Mouse (Mus musculus) adrenal gland, adult 8-10 months (tissue): ENCODE measurements around the gene Shroom3. TPM values are rescaled to one million over a fixed set of nuclear protein-coding genes. Genes with fewer than 3 reads are reported as not detected.

Experiments used
- DNase-seq: peaks from one replicate; pipeline ENCODE4 v3.0.0; 2022
- total RNA-seq, 4 experiments: library from RNA; stranded (reverse); gene quantifications; 2 replicates each; pipeline ENCODE4 v1.2.4; 2022

Shroom3 gene
- total RNA-seq, 4 experiments from 2014 or later = 9.0 to 12.4 (median 10.8) TPM

- DNase-seq = no peak
Measured at GRCm38 (mm10) chr5:92809416-92809750, 126.1 kb downstream of the Shroom3 start.

GRCm38 (mm10) chr5:92810922-92811533 is 127.8 kb downstream of the Shroom3 start:
- DNase-seq = no peak

- DNase-seq = no peak
Measured at GRCm38 (mm10) chr5:92811761-92812160, 128.5 kb downstream of the Shroom3 start.

- DNase-seq = no peak
Measured at GRCm38 (mm10) chr5:92812936-92813335, 129.7 kb downstream of the Shroom3 start.

GRCm38 (mm10) chr5:92813562-92813961 is 130.3 kb downstream of the Shroom3 start:
- DNase-seq = no peak

GRCm38 (mm10) chr5:92814621-92815020 is 131.4 kb downstream of the Shroom3 start:
- DNase-seq = no peak

GRCm38 (mm10) chr5:92817122-92817822 is 134.0 kb downstream of the Shroom3 start:
- DNase-seq = no peak

GRCm38 (mm10) chr5:92821370-92821769 is 138.1 kb downstream of the Shroom3 start:
- no peak for DNase-seq

- no peak for DNase-seq
Measured at GRCm38 (mm10) chr5:92823495-92823894, 140.3 kb downstream of the Shroom3 start.

GRCm38 (mm10) chr5:92824304-92825009 is 141.2 kb downstream of the Shroom3 start:
- DNase-seq = no peak

- DNase-seq = no peak
Measured at GRCm38 (mm10) chr5:92830391-92830790, 147.2 kb downstream of the Shroom3 start.

GRCm38 (mm10) chr5:92834513-92834912 is 151.3 kb downstream of the Shroom3 start:
- no peak for DNase-seq

GRCm38 (mm10) chr5:92837311-92837710 is 154.1 kb downstream of the Shroom3 start:
- no peak for DNase-seq

GRCm38 (mm10) chr5:92838351-92838784 is 155.1 kb downstream of the Shroom3 start:
- DNase-seq = no peak

GRCm38 (mm10) chr5:92839314-92839713 is 156.1 kb downstream of the Shroom3 start:
- DNase-seq = no peak

- DNase-seq = no peak
Measured at GRCm38 (mm10) chr5:92841474-92841873, 158.2 kb downstream of the Shroom3 start.

GRCm38 (mm10) chr5:92842417-92842816 is 159.2 kb downstream of the Shroom3 start:
- DNase-seq = no peak

- DNase-seq = no peak
Measured at GRCm38 (mm10) chr5:92842881-92843280, 159.6 kb downstream of the Shroom3 start.

- no peak for DNase-seq
Measured at GRCm38 (mm10) chr5:92843850-92844785, 160.9 kb downstream of the Shroom3 start.

- DNase-seq = no peak
Measured at GRCm38 (mm10) chr5:92849743-92850142, 166.5 kb downstream of the Shroom3 start.

- DNase-seq = no peak
Measured at GRCm38 (mm10) chr5:92850925-92851324, 167.7 kb downstream of the Shroom3 start.

GRCm38 (mm10) chr5:92854983-92855382 is 171.7 kb downstream of the Shroom3 start:
- no peak for DNase-seq
